ENCODE assay signal across 8 mouse cellular contexts in the genomic region with DNA sequence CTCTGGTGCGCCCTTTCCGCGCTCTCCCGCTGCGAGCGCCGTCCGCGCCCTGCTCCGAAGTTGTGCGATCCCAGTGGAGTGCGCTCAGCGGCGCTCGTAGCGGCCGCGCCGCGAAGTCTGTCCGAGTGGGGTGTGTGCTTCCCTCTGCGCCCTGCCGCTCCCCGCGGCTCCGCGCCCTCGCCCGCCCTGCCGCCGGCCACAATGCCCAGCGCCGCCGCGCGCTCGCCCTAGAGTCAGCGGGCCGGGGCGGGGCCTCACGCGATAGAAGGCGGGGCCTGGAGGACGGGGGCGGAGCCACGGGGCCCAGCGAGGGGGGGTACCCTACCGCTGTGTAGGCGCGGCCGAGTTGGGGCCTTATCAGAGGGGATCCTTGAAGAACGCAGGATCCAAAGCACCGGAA. TPM values are rescaled to one million over a fixed set of nuclear protein-coding genes. Genes with fewer than 3 reads are reported as not detected.
DNase-seq lines count a peak whose midpoint lies in the region; ATAC-seq and TF ChIP-seq lines count a peak whose summit lies in the region.

TSS of gene Unc5b (minus strand) at position 203 of the 400 bp plus-strand sequence.

- H3K9ac ChIP-seq in liver, postnatal 0 days (replicated peaks): peak within 1 kb of the TSS; percentile 60

- peak within 1 kb of the TSS; percentile 1; the same call in 1 of the 2 replicates for H3K27ac ChIP-seq in liver, postnatal 0 days (ENCODE audit: low read depth)
- H3K27ac ChIP-seq in olfactory bulb, adult 2 months (ENCODE audit: insufficient read depth, low read depth, low read length): no peak within 1 kb of the TSS

- peak within 1 kb of the TSS; percentile 52 for H3K4me3 ChIP-seq in liver, postnatal 0 days (ENCODE audit: low read depth, low read length)
- peak within 1 kb of the TSS; percentile 61 for H3K4me3 ChIP-seq in olfactory bulb, adult 2 months (ENCODE audit: insufficient read depth, low read depth, low read length)

- H3K4me2 ChIP-seq in liver, postnatal 0 days (ENCODE audit: low read depth, low read length): peak within 1 kb of the TSS; percentile 81

- H3K27me3 ChIP-seq in liver, postnatal 0 days (ENCODE audit: insufficient read depth, low read length): peaks cover 71% of the 10 kb centered on the region

- WGBS in liver, postnatal 0 days (ENCODE audit: insufficient replicate concordance): 2% methylated on average over 41 of the region's 53 CpGs
- under 1% methylated on average over 52 of the region's 53 CpGs for WGBS in olfactory bulb, adult 2 months

- H3K36me3 ChIP-seq in liver, postnatal 0 days (replicated peaks; ENCODE audit: insufficient read depth, low read length): no peaks in the 10 kb centered on the region

- H3K4me1 ChIP-seq in liver, postnatal 0 days (ENCODE audit: insufficient read depth): peaks cover 19% of the 10 kb centered on the region
- H3K4me1 ChIP-seq in olfactory bulb, adult 2 months (ENCODE audit: control insufficient read depth, insufficient read depth, low read length): peaks cover 31% of the 10 kb centered on the region

- intact Hi-C loops in heart, postnatal 36 days (cut with DNase I): loop anchor here (1.0 to 5.0 kb wide), 3 partner anchors 23 to 479 kb away; no protein-coding TSS in a partner anchor

- H3K9me3 ChIP-seq in liver, postnatal 0 days (ENCODE audit: low read length): no peaks in the 10 kb centered on the region

- no peak for TF ChIP-seq EP300 in liver, postnatal 0 days (IDR thresholded peaks at IDR 0.05; ENCODE audit: low read depth)

- peak; percentile 45 for TF ChIP-seq CTCF in liver, postnatal 0 days (IDR thresholded peaks at IDR 0.05; ENCODE audit: low read depth)
- no peak for TF ChIP-seq CTCF in olfactory bulb, adult 2 months (IDR thresholded peaks at IDR 0.05; ENCODE audit: insufficient read depth, low read depth, low read length)

- DNase-seq in ES-CJ7 (ENCODE audit: low read depth, low spot score): peak; percentile 78
- peak; percentile 87 to 97 for DNase-seq in cerebellum, adult 18-20 months
- DNase-seq in forelimb bud, embryonic 11.5 days (ENCODE audit: low read depth, low spot score): peak; percentile 87
- peak; percentile 99 for DNase-seq in heart, postnatal 36 days
- DNase-seq in layer of hippocampus, adult 18-20 months (ENCODE audit: low spot score in 2 of 2): peak; percentile 78 to 89
- DNase-seq in liver, postnatal 0 days: peak; percentile 88
- peak; percentile 23 to 44 for DNase-seq in thymus, adult 18-20 months

- ATAC-seq in liver, postnatal 0 days: peak; percentile 92

- TF ChIP-seq POLR2A in olfactory bulb, adult 2 months (IDR thresholded peaks at IDR 0.05; ENCODE audit: insufficient read depth, low read depth, low read length): peak; percentile 56

RNA-seq across cellular contexts. Expression of gene Unc5b, which starts in this region (rescaled TPM):
- total RNA-seq in heart, postnatal 36 days (2021): 10 to 100 TPM; 14.5 to 14.7 TPM
- 10 to 100 TPM; 15.0 to 15.6 TPM for total RNA-seq in layer of hippocampus, adult 18-20 months (2021)
- 0.39 and 0.40 TPM in 2 replicates for polyA plus RNA-seq in liver, postnatal 0 days (2015; fragmentation: Nextera tagmentation; extraction: Ambion mirVana)
- polyA plus RNA-seq in olfactory bulb, adult 2 months (2012; ENCODE audit: insufficient read depth, insufficient read length, low replicate concordance, missing spikeins): not detected in 2 replicates

Comparison
In these comparisons a context has a peak if more than half of its experiments do, and no peak if none do; other contexts are left out.
1. Peak in DNase-seq, ATAC-seq, H3K4me3 ChIP-seq, H3K27ac ChIP-seq, H3K9ac ChIP-seq and H3K4me2 ChIP-seq in liver, postnatal 0 days; RNA of the gene not detected or under 1 TPM.
2. DNase-seq: peak in every context shown above with its lines; median percentile 99 in heart, postnatal 36 days; 92 in cerebellum, adult 18-20 months; 88 in liver, postnatal 0 days; 87 in forelimb bud, embryonic 11.5 days; 84 in layer of hippocampus, adult 18-20 months; 78 in ES-CJ7; 34 in thymus, adult 18-20 months.